Mouse (Mus musculus) midbrain, postnatal 0 days (tissue): ENCODE data around the gene Fam20c. TPM values are rescaled to one million over a fixed set of nuclear protein-coding genes. Genes with fewer than 3 reads are reported as not detected.

Experiments
- ATAC-seq: fragments of 200-750 bp; cut with Nextera tagmentation; 2 replicates; pipeline ENCODE4 v1.8.0; 2017; ENCODE audit warnings: moderate number of reproducible peaks, mild to moderate bottlenecking, moderate TSS enrichment, moderate library complexity; ENCODE audit not compliant: low FRiP score
- DNase-seq: peaks from one replicate; pipeline ENCODE4 v3.0.0-alpha.2; 2015; ENCODE audit warnings: low spot score
- H3K27ac ChIP-seq: fragments of 300-500 bp; sonication (generic); 2 replicates; pipeline ENCODE4 v1.5.1; 2014; ENCODE audit warnings: low read depth, mild to moderate bottlenecking, low read length, mixed read lengths
- H3K27me3 ChIP-seq: fragments of 300-500 bp; sonication (generic); 2 replicates; pipeline ENCODE4 v1.6.1; 2014; ENCODE audit warnings: low read length, control low read depth, mixed read lengths; ENCODE audit not compliant: insufficient read depth
- H3K36me3 ChIP-seq: fragments of 300-500 bp; sonication (generic); 2 replicates; pipeline ENCODE4 v1.6.1; 2014; ENCODE audit warnings: low read length, control low read depth, mixed read lengths; ENCODE audit not compliant: insufficient read depth
- H3K4me1 ChIP-seq: fragments of 300-500 bp; sonication (generic); 2 replicates; pipeline ENCODE4 v1.6.1; 2014; ENCODE audit warnings: mild to moderate bottlenecking, control low read depth, antibody characterized with exemption, low read length, mixed read lengths; ENCODE audit not compliant: insufficient read depth
- H3K4me2 ChIP-seq: fragments of 300-500 bp; sonication (generic); 2 replicates; pipeline ENCODE4 v1.6.1; 2014; ENCODE audit warnings: low read depth, mild to moderate bottlenecking, low read length, mixed read lengths; ENCODE audit not compliant: poor library complexity, severe bottlenecking
- H3K4me3 ChIP-seq: fragments of 300-500 bp; sonication (generic); 2 replicates; pipeline ENCODE4 v1.5.1; 2014; ENCODE audit warnings: low read depth, mild to moderate bottlenecking, low read length, moderate library complexity
- H3K9ac ChIP-seq: fragments of 300-500 bp; sonication (generic); replicated peaks from 2 replicates; pipeline ENCODE4 v1.6.1; 2014; ENCODE audit warnings: mild to moderate bottlenecking, low read length, moderate library complexity, mixed read lengths; ENCODE audit not compliant: poor library complexity, severe bottlenecking
- H3K9me3 ChIP-seq: fragments of 300-500 bp; sonication (generic); 2 replicates; pipeline ENCODE4 v1.6.1; 2016; ENCODE audit warnings: low read length, control low read depth
- CTCF ChIP-seq: IDR thresholded peaks from 2 replicates; pipeline ENCODE4 v1.5.1; 2016; ENCODE audit warnings: antibody characterized with exemption, mild to moderate bottlenecking
- WGBS: fragments of 180-500 bp; shearing (Covaris S2); extraction: QIAGEN DNeasy Blood & Tissue Kit; methylation state at CpG from one replicate; pipeline ENCODE4 v1.1.7; 2014; 5-methylcytosine and 5-hydroxymethylcytosine counted together
- polyA plus RNA-seq: library from polyadenylated mRNA; unstranded; fragments of >200 nt; fragmentation: Nextera tagmentation; extraction: Ambion mirVana; gene quantifications from 2 replicates; pipeline ENCODE4 v1.2.1, GENCODE M21; 2015
- total RNA-seq: library from RNA; depleted of rRNA; stranded (reverse); fragments of >200 nt; gene quantifications from 2 replicates; pipeline ENCODE4 v1.2.3, GENCODE M21; 2014; rRNA removed

The Fam20c gene
- total and polyA plus RNA-seq, 2 experiments from 2014 or later, result 51.6 to 106 TPM

DNA sequence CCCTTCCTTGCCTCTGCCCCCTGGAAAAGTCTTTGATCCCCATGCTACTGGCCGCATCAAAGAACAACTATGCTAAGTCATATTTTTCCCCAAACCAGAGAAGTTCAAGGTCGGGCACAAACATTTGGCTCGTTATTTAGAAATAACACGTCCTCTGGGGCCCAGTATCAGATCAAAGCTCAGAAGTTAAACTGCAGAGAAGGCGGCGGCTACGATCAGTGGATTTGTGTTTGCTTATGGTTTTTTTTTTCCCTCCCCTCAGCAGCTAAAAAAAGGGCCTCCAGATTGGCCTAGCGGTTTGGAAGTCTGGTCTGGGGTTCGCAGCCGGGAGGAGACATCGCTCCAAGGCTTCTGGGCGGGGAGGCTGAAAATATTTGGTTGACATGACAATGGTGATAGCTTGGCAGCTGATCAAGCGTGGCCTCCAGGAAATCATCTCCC, 103.5 kb downstream of the Fam20c start:
- Histone ChIP-seq H3K27me3 (no peaks in the 10 kb centered on the region), H3K4me2 (no peak overlapping the region), H3K4me3 (no peak overlapping the region), H3K36me3 (no peaks in the 10 kb centered on the region), H3K9ac (no peak overlapping the region), H3K4me1 (no peaks in the 10 kb centered on the region), H3K27ac (no peak overlapping the region), H3K9me3 (no peaks in the 10 kb centered on the region)
- no peak for TF ChIP-seq CTCF
- peak; percentile 48 for DNase-seq
- 58% methylated on average over 13 of the region's 13 CpGs for WGBS
- ATAC-seq, result no peak

Other genes starting within 250 kb of the Fam20c start
- gene 1700123K08Rik, start 189.8 kb upstream of the Fam20c start, total RNA-seq, result not detected in 2 replicates
- not detected in 2 replicates for gene 1700123K08Rik, start 189.8 kb upstream of the Fam20c start, polyA plus RNA-seq
- 42.5 and 46.6 TPM in 2 replicates for gene Zfp68, start 134.8 kb upstream of the Fam20c start, total RNA-seq
- gene Zfp68, start 134.8 kb upstream of the Fam20c start, polyA plus RNA-seq, result 40.1 and 45.8 TPM in 2 replicates
- 15.4 and 17.2 TPM in 2 replicates for gene A430033K04Rik, start 131.7 kb upstream of the Fam20c start, total RNA-seq
- gene A430033K04Rik, start 131.7 kb upstream of the Fam20c start, polyA plus RNA-seq, result 12.6 and 12.9 TPM in 2 replicates
- gene Gm5294, start 65.6 kb downstream of the Fam20c start, total RNA-seq, result not detected in 2 replicates
- 0.25 TPM in 1 of 2 replicates, not detected in the other for gene Gm5294, start 65.6 kb downstream of the Fam20c start, polyA plus RNA-seq
- 64.0 and 67.7 TPM in 2 replicates for gene Pdgfa, start 242.9 kb downstream of the Fam20c start, total RNA-seq
- 53.8 and 54.5 TPM in 2 replicates for gene Pdgfa, start 242.9 kb downstream of the Fam20c start, polyA plus RNA-seq